Mouse (Mus musculus): ENCODE data around the gene Tmem123.
A peak's percentile ranks its signal among the peaks of the same experiment; 100 is the strongest.

Tmem123 gene

DNA sequence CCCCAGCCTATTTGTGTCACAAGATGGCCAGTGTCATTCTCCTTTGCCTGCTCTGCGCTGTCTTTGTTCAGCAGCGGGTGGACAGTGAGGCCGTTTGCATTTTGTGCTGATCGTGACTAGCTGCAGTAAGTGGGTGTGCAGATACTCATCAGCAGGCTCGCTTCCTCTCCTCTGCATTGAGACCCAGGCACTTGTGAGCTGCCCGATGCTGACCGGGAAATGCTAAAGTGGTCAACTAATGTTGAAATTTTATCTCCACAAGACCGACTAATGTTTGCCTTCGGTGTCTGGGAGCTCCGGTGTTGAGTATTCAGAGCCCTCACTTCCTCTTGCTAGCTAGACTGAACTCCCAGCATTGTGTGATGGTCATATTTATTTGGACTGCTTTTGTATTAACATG lies 10.7 kb downstream of the Tmem123 start:
- no peak for DNase-seq (ENCODE audit: inconsistent age in 2 of 2, low spot score in 1 of 2)

GRCm38 (mm10) chr9:7775011-7775410 lies 11.2 kb downstream of the Tmem123 start:
- no peak for DNase-seq (ENCODE audit: inconsistent age in 2 of 2, low spot score in 1 of 2)

- DNase-seq (ENCODE audit: inconsistent age in 2 of 2, low spot score in 1 of 2): no peak
Observed at GRCm38 (mm10) chr9:7775986-7776385, 12.1 kb downstream of the Tmem123 start.

GRCm38 (mm10) chr9:7776940-7777339 lies 13.1 kb downstream of the Tmem123 start:
- no peak for DNase-seq (ENCODE audit: inconsistent age in 2 of 2, low spot score in 1 of 2)

DNA sequence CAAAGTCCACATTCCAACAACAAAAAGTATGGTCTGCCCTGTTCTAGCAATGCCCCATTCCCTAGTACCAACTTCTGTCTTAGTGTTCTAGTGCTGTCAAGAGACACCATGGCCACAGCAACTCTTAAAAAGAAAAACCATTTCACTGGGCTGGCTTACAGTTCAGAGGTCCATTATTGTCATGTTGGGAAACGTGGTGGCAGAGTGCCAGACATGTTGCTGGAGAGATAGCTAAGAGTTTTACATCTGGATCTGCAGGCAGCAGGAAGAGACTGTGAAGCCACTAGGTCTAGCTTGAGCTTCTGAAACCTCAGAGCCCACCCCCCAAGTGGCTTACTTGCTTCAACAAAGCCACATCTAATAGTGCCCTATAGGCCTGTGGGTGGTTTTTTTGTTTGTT lies 13.8 kb downstream of the Tmem123 start:
- DNase-seq (ENCODE audit: inconsistent age in 2 of 2, low spot score in 1 of 2): peak in 1 of 2 experiments; percentile 47

- DNase-seq (ENCODE audit: inconsistent age in 2 of 2, low spot score in 1 of 2): no peak
Observed at GRCm38 (mm10) chr9:7778771-7779170, 14.9 kb downstream of the Tmem123 start.

GRCm38 (mm10) chr9:7779786-7780185 lies 15.9 kb downstream of the Tmem123 start:
- no peak for DNase-seq (ENCODE audit: inconsistent age in 2 of 2, low spot score in 1 of 2)

GRCm38 (mm10) chr9:7780250-7781150 lies 16.7 kb downstream of the Tmem123 start:
- DNase-seq (ENCODE audit: inconsistent age in 2 of 2, low spot score in 1 of 2): no peak

- no peak for DNase-seq (ENCODE audit: inconsistent age in 2 of 2, low spot score in 1 of 2)
Observed at GRCm38 (mm10) chr9:7783823-7784614, 20.2 kb downstream of the Tmem123 start.

GRCm38 (mm10) chr9:7784615-7785012 lies 20.8 kb downstream of the Tmem123 start:
- peak in 1 of 2 experiments; percentile 65 for DNase-seq (ENCODE audit: inconsistent age in 2 of 2, low spot score in 1 of 2)

- DNase-seq (ENCODE audit: inconsistent age in 2 of 2, low spot score in 1 of 2): no peak
Observed at GRCm38 (mm10) chr9:7785396-7785795, 21.6 kb downstream of the Tmem123 start.

DNA sequence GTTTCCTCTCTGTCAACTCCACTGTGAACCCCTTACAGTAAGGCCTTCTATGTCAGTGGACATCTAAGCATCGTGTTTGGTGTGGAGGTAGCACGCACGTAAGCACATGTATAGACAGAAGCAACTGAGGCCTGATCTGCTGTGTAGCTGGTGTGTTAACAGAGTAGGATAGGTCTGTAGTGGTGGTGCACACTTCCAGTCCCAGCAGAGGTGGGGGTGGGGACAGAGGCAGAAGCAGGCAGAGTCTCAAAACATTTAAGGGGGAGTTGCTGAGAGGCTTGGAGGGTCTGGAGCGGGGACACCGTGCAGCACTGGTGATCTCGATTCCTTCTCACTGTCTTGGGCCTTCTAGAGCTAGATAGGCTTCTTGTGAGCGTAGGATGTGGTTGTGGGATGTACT lies 22.2 kb downstream of the Tmem123 start:
- DNase-seq (ENCODE audit: inconsistent age in 2 of 2, low spot score in 1 of 2): no peak

- no peak for DNase-seq (ENCODE audit: inconsistent age in 2 of 2, low spot score in 1 of 2)
Observed at GRCm38 (mm10) chr9:7788411-7788810, 24.6 kb downstream of the Tmem123 start.

GRCm38 (mm10) chr9:7789764-7790575 lies 26.1 kb downstream of the Tmem123 start:
- no peak for DNase-seq (ENCODE audit: inconsistent age in 2 of 2, low spot score in 1 of 2)

GRCm38 (mm10) chr9:7790580-7791084 lies 26.8 kb downstream of the Tmem123 start:
- no peak for DNase-seq (ENCODE audit: inconsistent age in 2 of 2, low spot score in 1 of 2)

- DNase-seq (ENCODE audit: inconsistent age in 2 of 2, low spot score in 1 of 2): no peak
Observed at GRCm38 (mm10) chr9:7793561-7793960, 29.7 kb downstream of the Tmem123 start.

DNA sequence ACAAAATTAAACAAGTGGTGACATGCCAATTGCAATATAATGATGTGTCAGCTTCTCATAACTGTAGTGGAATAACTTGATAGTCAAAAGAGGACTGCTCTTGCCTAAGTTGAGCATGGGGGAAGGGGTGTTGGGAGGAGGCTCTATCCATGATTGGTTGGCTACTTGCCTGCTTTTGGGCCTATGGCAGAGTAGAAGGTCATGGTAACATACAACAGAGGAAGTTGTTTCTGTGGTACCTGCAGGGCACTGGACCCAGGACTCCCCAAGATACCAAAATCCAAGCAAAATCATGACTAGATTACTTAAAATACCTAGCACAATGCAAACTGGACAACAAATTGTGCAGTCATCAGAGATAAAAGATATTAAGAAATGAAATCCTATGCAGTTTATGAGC lies 31.7 kb downstream of the Tmem123 start:
- no peak for DNase-seq (ENCODE audit: inconsistent age in 2 of 2, low spot score in 1 of 2)

DNA sequence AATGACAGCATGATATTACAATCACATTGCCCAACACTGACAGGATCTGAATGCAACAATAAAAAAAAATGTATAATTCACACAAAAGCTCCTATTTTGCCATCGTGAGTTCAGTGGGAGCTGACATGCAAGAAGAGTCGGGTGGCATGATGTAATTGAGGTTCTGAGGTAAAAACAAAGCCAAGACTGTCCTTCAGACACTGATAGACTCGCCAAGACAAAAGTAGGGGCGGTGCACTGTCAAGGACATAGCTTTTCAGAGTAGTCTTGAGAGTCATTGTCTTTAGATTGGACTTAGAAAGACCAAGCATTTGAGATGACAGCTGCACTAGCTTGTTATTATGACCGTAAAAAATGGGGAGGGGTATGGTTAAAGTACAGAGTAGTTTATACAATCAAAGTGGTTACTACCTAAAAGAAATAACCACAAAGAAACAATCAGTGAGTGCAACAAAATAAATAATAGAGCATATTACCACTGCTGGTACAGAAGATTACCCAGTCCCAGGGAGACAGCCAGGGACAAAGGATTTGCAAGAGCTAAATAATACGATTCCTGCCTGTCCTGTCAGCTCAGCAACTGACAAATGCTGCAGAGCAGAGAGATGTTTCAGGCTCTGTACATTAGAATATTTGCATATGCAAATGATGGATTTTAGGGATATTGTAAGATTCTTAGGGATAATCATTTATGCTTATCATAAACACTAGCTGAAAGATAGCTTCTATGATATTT lies 32.5 kb downstream of the Tmem123 start:
- peak; percentile 36 to 68 for DNase-seq (ENCODE audit: inconsistent age in 2 of 2, low spot score in 1 of 2)

GRCm38 (mm10) chr9:7797542-7797941 lies 33.7 kb downstream of the Tmem123 start:
- DNase-seq (ENCODE audit: inconsistent age in 2 of 2, low spot score in 1 of 2): no peak

DNA sequence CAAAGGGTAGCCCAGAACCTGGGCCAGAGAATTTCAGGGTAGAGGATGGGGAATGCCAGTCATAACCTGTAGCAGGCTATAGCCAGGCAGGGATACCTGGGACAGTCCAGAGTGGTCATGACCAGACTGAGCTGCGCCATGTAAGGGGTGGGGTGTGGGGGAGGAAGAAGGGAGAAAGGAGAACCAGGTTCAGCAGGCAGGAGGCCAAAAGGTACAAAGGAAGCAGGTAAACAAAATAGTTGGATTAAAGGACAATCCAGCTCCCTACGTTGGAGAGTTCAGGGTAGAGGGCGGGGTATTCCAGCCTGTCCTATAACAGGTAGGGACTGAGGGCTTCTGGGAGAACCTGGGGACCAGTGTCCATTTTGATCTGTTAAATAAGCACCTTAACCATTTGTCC lies 34.7 kb downstream of the Tmem123 start:
- DNase-seq (ENCODE audit: inconsistent age in 2 of 2, low spot score in 1 of 2): no peak
